ENCODE assay signal across 9 mouse cellular contexts in genomic region chr16:87501304-87502078, GRCm38 (mm10). TPM values are rescaled to one million over a fixed set of nuclear protein-coding genes. Genes with fewer than 3 reads are reported as not detected.
DNase-seq lines count a peak whose midpoint lies in the region; ATAC-seq and TF ChIP-seq lines count a peak whose summit lies in the region.
"Had no signal": no experiment of that assay in that cellular context is flagged by ENCODE, and none has a peak within 500 bp of the region (broad histone marks: within the 10 kb centered on the region; RNA-seq: fewer than 3 reads in every experiment).

No protein-coding gene starts in this region.

- TF ChIP-seq CTCF in stomach, postnatal 0 days (IDR thresholded peaks at IDR 0.05; ENCODE audit: low read depth), result no peak

- no peak overlapping the region for H3K9ac ChIP-seq in neural tube, embryonic 11.5 days (ENCODE audit: low read length)
- no peak overlapping the region for H3K9ac ChIP-seq in forebrain, embryonic 15.5 days (replicated peaks)
- no peak overlapping the region for H3K9ac ChIP-seq in stomach, postnatal 0 days (ENCODE audit: low read length)

- H3K27me3 ChIP-seq in neural tube, embryonic 11.5 days (ENCODE audit: control insufficient read depth, insufficient read depth, low read length), result no peaks in the 10 kb centered on the region
- no peaks in the 10 kb centered on the region for H3K27me3 ChIP-seq in forebrain, embryonic 15.5 days
- H3K27me3 ChIP-seq in stomach, postnatal 0 days (ENCODE audit: control insufficient read depth, insufficient read depth, low read length), result no peaks in the 10 kb centered on the region

- no peaks in the 10 kb centered on the region for H3K36me3 ChIP-seq in neural tube, embryonic 11.5 days (ENCODE audit: control insufficient read depth, insufficient read depth, low read length)
- no peaks in the 10 kb centered on the region for H3K36me3 ChIP-seq in forebrain, embryonic 15.5 days
- no peaks in the 10 kb centered on the region for H3K36me3 ChIP-seq in stomach, postnatal 0 days (ENCODE audit: control insufficient read depth, insufficient read depth, low read length)

- TF ChIP-seq EP300 in stomach, postnatal 0 days (optimal IDR thresholded peaks at IDR 0.05), result no peak

- 58% methylated on average over 13 of the region's 13 CpGs for WGBS in neural tube, embryonic 11.5 days
- WGBS in forebrain, embryonic 15.5 days, result 67% methylated on average over 13 of the region's 13 CpGs
- 39% methylated on average over 13 of the region's 13 CpGs for WGBS in stomach, postnatal 0 days

- no peak overlapping the region for H3K27ac ChIP-seq in neural tube, embryonic 11.5 days (ENCODE audit: low read depth, low read length)
- no peak overlapping the region for H3K27ac ChIP-seq in forebrain, embryonic 15.5 days (replicated peaks)
- H3K27ac ChIP-seq in stomach, postnatal 0 days (replicated peaks), result no peak overlapping the region
- H3K27ac ChIP-seq: macrophage had no signal

- H3K9me3 ChIP-seq in neural tube, embryonic 11.5 days (ENCODE audit: control insufficient read depth, low read length), result no peaks in the 10 kb centered on the region
- H3K9me3 ChIP-seq in forebrain, embryonic 15.5 days, result no peaks in the 10 kb centered on the region
- H3K9me3 ChIP-seq in stomach, postnatal 0 days (ENCODE audit: control insufficient read depth, low read length), result no peaks in the 10 kb centered on the region

- H3K4me3 ChIP-seq in neural tube, embryonic 11.5 days (ENCODE audit: low read depth, low read length), result no peak overlapping the region
- H3K4me3 ChIP-seq in forebrain, embryonic 15.5 days, result no peak overlapping the region
- H3K4me3 ChIP-seq in stomach, postnatal 0 days (ENCODE audit: low read depth, low read length), result no peak overlapping the region

- intact Hi-C loops in left cerebral cortex, postnatal 14 days (cut with DNase I), result no loop called here

- peak; percentile 28 for DNase-seq in neural tube, embryonic 11.5 days (ENCODE audit: low spot score)
- DNase-seq in neural tube, embryonic 10.5 days (ENCODE audit: extremely low spot score, low spot score), result no peak
- DNase-seq in kidney, postnatal 14 days, result peak; percentile 51
- DNase-seq in stomach, postnatal 0 days (ENCODE audit: low spot score), result peak; percentile 37
- DNase-seq in left cerebral cortex, postnatal 14 days (ENCODE audit: low spot score in 2 of 2), result no peak
- no peak for DNase-seq in layer of hippocampus, adult 18-20 months (ENCODE audit: low spot score in 2 of 2)

- H3K4me1 ChIP-seq in neural tube, embryonic 11.5 days (ENCODE audit: control insufficient read depth, insufficient read depth, low read length), result 0 out of 2 replicates have a peak, but pooled peaks cover 2% of the 10 kb centered on the region
- H3K4me1 ChIP-seq in forebrain, embryonic 15.5 days, result peaks cover 4% of the 10 kb centered on the region
- H3K4me1 ChIP-seq in stomach, postnatal 0 days (replicated peaks; ENCODE audit: control insufficient read depth, insufficient read depth), result no peaks in the 10 kb centered on the region

- no peak for ATAC-seq in neural tube, embryonic 11.5 days (ENCODE audit: insufficient read depth, low FRiP score, low TSS enrichment)
- ATAC-seq in forebrain, embryonic 15.5 days (replicated peaks), result peak; percentile 35; the same call in 1 of the 2 replicates
- ATAC-seq in stomach, postnatal 0 days (ENCODE audit: low FRiP score, low TSS enrichment), result peak; percentile 60
- ATAC-seq in inflammation-experienced regulatory T-cells, adult 6 months, result no peak

- H3K4me2 ChIP-seq in neural tube, embryonic 11.5 days (ENCODE audit: low read depth), result no peak overlapping the region
- H3K4me2 ChIP-seq in forebrain, embryonic 15.5 days (replicated peaks), result no peak overlapping the region
- H3K4me2 ChIP-seq in stomach, postnatal 0 days (replicated peaks; ENCODE audit: low read depth), result no peak overlapping the region

RNA-seq across cellular contexts. Expression of gene Cct8, which starts 5.8 kb away (rescaled TPM):
- polyA plus RNA-seq in neural tube, embryonic 11.5 days (2014; fragmentation: Nextera tagmentation; extraction: Ambion mirVana), result 664 and 680 TPM in 2 replicates
- polyA plus RNA-seq in forebrain, embryonic 15.5 days (2015; fragmentation: Nextera tagmentation; extraction: Ambion mirVana), result 454 and 460 TPM in 2 replicates
- polyA plus RNA-seq in stomach, postnatal 0 days (2015; fragmentation: Nextera tagmentation; extraction: Ambion mirVana), result 173 and 181 TPM in 2 replicates
- 100 to 1,000 TPM; 400 to 466 (median 409) TPM for polyA plus RNA-seq in inflammation-experienced regulatory T-cells, adult 6 months (2017; shearing (Covaris generic))
- 100 to 1,000 TPM; 170 to 171 TPM for total RNA-seq in left cerebral cortex, postnatal 14 days (2021)
- 100 to 1,000 TPM; 175 to 180 TPM for total RNA-seq in layer of hippocampus, adult 18-20 months (2021)

RNA-seq across cellular contexts. Expression of gene Usp16, which starts 47.0 kb away (rescaled TPM):
- polyA plus RNA-seq in neural tube, embryonic 11.5 days (2014; fragmentation: Nextera tagmentation; extraction: Ambion mirVana), result 51.4 and 53.0 TPM in 2 replicates
- polyA plus RNA-seq in forebrain, embryonic 15.5 days (2015; fragmentation: Nextera tagmentation; extraction: Ambion mirVana), result 48.5 and 51.6 TPM in 2 replicates
- 37.0 and 40.1 TPM in 2 replicates for polyA plus RNA-seq in stomach, postnatal 0 days (2015; fragmentation: Nextera tagmentation; extraction: Ambion mirVana)
- 10 to 100 TPM; 45.9 to 61.9 (median 60.5) TPM for polyA plus RNA-seq in inflammation-experienced regulatory T-cells, adult 6 months (2017; shearing (Covaris generic))
- 10 to 100 TPM; 48.7 to 53.3 TPM for total RNA-seq in left cerebral cortex, postnatal 14 days (2021)
- total RNA-seq in layer of hippocampus, adult 18-20 months (2021), result 10 to 100 TPM; 32.4 to 36.7 TPM

RNA-seq across cellular contexts. Expression of gene Map3k7cl, which starts 51.6 kb away (rescaled TPM):
- 0.15 TPM in 1 of 2 replicates, not detected in the other for polyA plus RNA-seq in neural tube, embryonic 11.5 days (2014; fragmentation: Nextera tagmentation; extraction: Ambion mirVana)
- polyA plus RNA-seq in forebrain, embryonic 15.5 days (2015; fragmentation: Nextera tagmentation; extraction: Ambion mirVana), result 0.11 TPM in 1 of 2 replicates, not detected in the other
- 0.19 and 0.58 TPM in 2 replicates for polyA plus RNA-seq in stomach, postnatal 0 days (2015; fragmentation: Nextera tagmentation; extraction: Ambion mirVana)
- polyA plus RNA-seq in inflammation-experienced regulatory T-cells, adult 6 months (2017; shearing (Covaris generic)), result not detected
- under 1 TPM; 0.66 to 0.77 TPM for total RNA-seq in left cerebral cortex, postnatal 14 days (2021)
- total RNA-seq in layer of hippocampus, adult 18-20 months (2021), result under 1 TPM in 1 of 2 experiments, not detected in 1; 0.32 TPM
- polyA plus RNA-seq: macrophage had no signal

Comparison
In these comparisons a context has a peak if more than half of its experiments do, and no peak if none do; other contexts are left out.
1. DNase-seq: peak in neural tube, embryonic 11.5 days (single experiment), kidney, postnatal 14 days (single experiment) and stomach, postnatal 0 days (single experiment); none in neural tube, embryonic 10.5 days (single experiment), left cerebral cortex, postnatal 14 days (0 of 2) and layer of hippocampus, adult 18-20 months (0 of 2).
2. ATAC-seq: peak in forebrain, embryonic 15.5 days (single experiment) and stomach, postnatal 0 days (single experiment); none in neural tube, embryonic 11.5 days (single experiment) and inflammation-experienced regulatory T-cells, adult 6 months (single experiment).